Mouse (Mus musculus) hindbrain, postnatal 0 days (tissue): Measurements from ENCODE around the gene Olig3. TPM values are rescaled to one million over a fixed set of nuclear protein-coding genes. Genes with fewer than 3 reads are reported as not detected.

Experiments
- ATAC-seq: fragments of 200-750 bp; cut with Nextera tagmentation; 2 replicates; pipeline ENCODE4 v1.8.0; 2017; ENCODE audit warnings: mild to moderate bottlenecking, moderate TSS enrichment, moderate library complexity
- DNase-seq: peaks from one replicate; pipeline ENCODE4 v3.0.0-alpha.2; 2015; ENCODE audit warnings: low spot score
- H3K27ac ChIP-seq: fragments of 300-500 bp; sonication (generic); 2 replicates; pipeline ENCODE4 v1.5.1; 2014; ENCODE audit warnings: mild to moderate bottlenecking
- H3K27me3 ChIP-seq: fragments of 300-500 bp; sonication (generic); 2 replicates; pipeline ENCODE4 v1.6.1; 2014; ENCODE audit warnings: low read length, mixed read lengths; ENCODE audit not compliant: insufficient read depth
- H3K36me3 ChIP-seq: fragments of 300-500 bp; sonication (generic); 2 replicates; pipeline ENCODE4 v1.6.1; 2014; ENCODE audit warnings: low read length, mixed read lengths; ENCODE audit not compliant: insufficient read depth
- H3K4me1 ChIP-seq: fragments of 300-500 bp; sonication (generic); 2 replicates; pipeline ENCODE4 v1.6.1; 2014; ENCODE audit warnings: antibody characterized with exemption, low read length, mixed read lengths; ENCODE audit not compliant: insufficient read depth
- H3K4me2 ChIP-seq: fragments of 300-500 bp; sonication (generic); 2 replicates; pipeline ENCODE4 v1.6.1; 2014; ENCODE audit warnings: low read depth, mild to moderate bottlenecking, low read length, moderate library complexity, mixed read lengths
- H3K4me3 ChIP-seq: fragments of 300-500 bp; sonication (generic); 2 replicates; pipeline ENCODE4 v1.5.1; 2014; ENCODE audit warnings: low read length
- H3K9ac ChIP-seq: fragments of 300-500 bp; sonication (generic); replicated peaks from 2 replicates; pipeline ENCODE4 v1.6.1; 2014; ENCODE audit warnings: mild to moderate bottlenecking, low read length, moderate library complexity, mixed read lengths
- H3K9me3 ChIP-seq: fragments of 300-500 bp; sonication (generic); 2 replicates; pipeline ENCODE4 v1.6.1; 2016; ENCODE audit warnings: low read length, mixed read lengths
- CTCF ChIP-seq: IDR thresholded peaks from 2 replicates; pipeline ENCODE4 v1.5.1; 2016; ENCODE audit warnings: antibody characterized with exemption, control low read depth, low read depth
- WGBS: fragments of 180-500 bp; shearing (Covaris S2); extraction: QIAGEN DNeasy Blood & Tissue Kit; methylation state at CpG from one replicate; pipeline ENCODE4 v1.1.7; 2014; 5-methylcytosine and 5-hydroxymethylcytosine counted together
- polyA plus RNA-seq: library from polyadenylated mRNA; unstranded; fragments of >200 nt; fragmentation: Nextera tagmentation; extraction: Ambion mirVana; gene quantifications from 2 replicates; pipeline ENCODE4 v1.2.1, GENCODE M21; 2015
- total RNA-seq: library from RNA; depleted of rRNA; stranded (reverse); fragments of >200 nt; gene quantifications from 2 replicates; pipeline ENCODE4 v1.2.3, GENCODE M21; 2014

Gene Olig3
- total and polyA plus RNA-seq, 2 experiments from 2014 or later: 1.9 TPM; not detected in 1

- WGBS: 61% methylated on average over 1 of the region's 1 CpGs
- H3K4me3 ChIP-seq: no peak overlapping the region
- no peak overlapping the region for H3K9ac ChIP-seq
- H3K9me3 ChIP-seq: no peaks in the 10 kb centered on the region
- H3K4me2 ChIP-seq: no peak overlapping the region
- no peaks in the 10 kb centered on the region for H3K4me1 ChIP-seq
- DNase-seq (no peak), ATAC-seq (no peak)
- no peaks in the 10 kb centered on the region for H3K36me3 ChIP-seq
- H3K27me3 ChIP-seq: no peaks in the 10 kb centered on the region
- no peak overlapping the region for H3K27ac ChIP-seq
- no peak for TF ChIP-seq CTCF
These were observed 22.9 kb upstream of the Olig3 start for GRCm38 (mm10) chr10:19333425-19333824.

GRCm38 (mm10) chr10:19338695-19339630, 17.4 kb upstream of the Olig3 start:
- Histone ChIP-seq H3K27me3 (peaks cover 10% of the 10 kb centered on the region; the same call in 1 of the 2 replicates), H3K9me3 (no peaks in the 10 kb centered on the region), H3K4me1 (peaks cover 6% of the 10 kb centered on the region; the same call in 1 of the 2 replicates), H3K9ac (no peak overlapping the region), H3K36me3 (no peaks in the 10 kb centered on the region), H3K4me3 (no peak overlapping the region), H3K27ac (no peak overlapping the region), H3K4me2 (peak overlapping the region; percentile 17; the same call in 1 of the 2 replicates)
- TF ChIP-seq CTCF: no peak
- 20% methylated on average over 18 of the region's 18 CpGs for WGBS
- DNase-seq (no peak), ATAC-seq (no peak)

- ATAC-seq: no peak
- TF ChIP-seq CTCF: no peak
- H3K9me3 ChIP-seq: no peaks in the 10 kb centered on the region
- no peak for DNase-seq
- H3K4me3 ChIP-seq: no peak overlapping the region
- H3K27me3 ChIP-seq: peaks cover 10% of the 10 kb centered on the region; the same call in 1 of the 2 replicates
- 88% methylated on average over 6 of the region's 6 CpGs for WGBS
- H3K9ac ChIP-seq: no peak overlapping the region
- no peak overlapping the region for H3K4me2 ChIP-seq
- H3K4me1 ChIP-seq: peaks cover 3% of the 10 kb centered on the region; the same call in 1 of the 2 replicates
- H3K27ac ChIP-seq: no peak overlapping the region
- no peaks in the 10 kb centered on the region for H3K36me3 ChIP-seq
These were observed 12.3 kb upstream of the Olig3 start for GRCm38 (mm10) chr10:19344039-19344438.

- Histone ChIP-seq H3K9ac (no peak overlapping the region), H3K4me3 (no peak overlapping the region), H3K4me1 (no peaks in the 10 kb centered on the region), H3K4me2 (no peak overlapping the region), H3K27me3 (peaks cover 36% of the 10 kb centered on the region), H3K36me3 (no peaks in the 10 kb centered on the region), H3K9me3 (no peaks in the 10 kb centered on the region), H3K27ac (no peak overlapping the region)
- DNase-seq (no peak), ATAC-seq (no peak)
- WGBS: 46% methylated on average over 3 of the region's 3 CpGs
- no peak for TF ChIP-seq CTCF
These were observed 7.0 kb upstream of the Olig3 start for GRCm38 (mm10) chr10:19349326-19349725.

- WGBS: 1% methylated on average over 24 of the region's 24 CpGs
- Histone ChIP-seq H3K9ac (no peak overlapping the region), H3K4me3 (peak overlapping the region; percentile 15; the same call in 1 of the 2 replicates), H3K27me3 (peaks cover 59% of the 10 kb centered on the region), H3K4me2 (peak overlapping the region; percentile 34; the same call in 1 of the 2 replicates), H3K27ac (no peak overlapping the region), H3K9me3 (no peaks in the 10 kb centered on the region), H3K36me3 (no peaks in the 10 kb centered on the region), H3K4me1 (0 out of 2 replicates have a peak, but pooled peaks cover 4% of the 10 kb centered on the region)
- no peak for TF ChIP-seq CTCF
- ATAC-seq (no peak; the same call in 1 of the 2 replicates), DNase-seq (no peak)
These were observed 4.1 kb upstream of the Olig3 start for GRCm38 (mm10) chr10:19352006-19352877.

GRCm38 (mm10) chr10:19352878-19353301, 3.4 kb upstream of the Olig3 start:
- TF ChIP-seq CTCF: peak; percentile 45

More at GRCm38 (mm10) chr10:19352878-19353301, 3.4 kb upstream of the Olig3 start:
- WGBS: 2% methylated on average over 16 of the region's 16 CpGs
- no peak overlapping the region for H3K9ac ChIP-seq
- no peaks in the 10 kb centered on the region for H3K36me3 ChIP-seq
- H3K27ac ChIP-seq: no peak overlapping the region
- ATAC-seq (peak; percentile 37; the same call in 1 of the 2 replicates), DNase-seq (no peak)
- H3K9me3 ChIP-seq: no peaks in the 10 kb centered on the region
- H3K4me2 ChIP-seq: peak overlapping the region; percentile 34; the same call in 1 of the 2 replicates
- peaks cover 66% of the 10 kb centered on the region for H3K27me3 ChIP-seq
- H3K4me3 ChIP-seq: peak overlapping the region; percentile 15; the same call in 1 of the 2 replicates
- 0 out of 2 replicates have a peak, but pooled peaks cover 4% of the 10 kb centered on the region for H3K4me1 ChIP-seq
